Mouse (Mus musculus): Measurements from ENCODE around the gene Nos1ap. TPM values are rescaled to one million over a fixed set of nuclear protein-coding genes. Genes with fewer than 3 reads are reported as not detected.

The Nos1ap gene
- polyA plus RNA-seq, 1 experiment from 2014 or later: 7.9 TPM

GRCm38 (mm10) chr1:170419961-170420360 lies 169.7 kb downstream of the Nos1ap start:
- no peak for TF ChIP-seq CTCF (IDR thresholded peaks at IDR 0.05; ENCODE audit: low read depth)

GRCm38 (mm10) chr1:170418131-170418530 lies 171.5 kb downstream of the Nos1ap start:
- H3K9ac ChIP-seq: no peak overlapping the region
- no peak overlapping the region for H3K27ac ChIP-seq (ENCODE audit: low read depth)
- 45% methylated on average over 1 of the region's 1 CpGs for WGBS
- H3K27me3 ChIP-seq (ENCODE audit: insufficient read depth, low read length): no peaks in the 10 kb centered on the region
- H3K4me2 ChIP-seq: no peak overlapping the region
- TF ChIP-seq CTCF (IDR thresholded peaks at IDR 0.05; ENCODE audit: low read depth): no peak
- H3K36me3 ChIP-seq (ENCODE audit: insufficient read depth): no peaks in the 10 kb centered on the region
- no peak overlapping the region for H3K4me3 ChIP-seq (ENCODE audit: low read depth, low read length)
- ATAC-seq (ENCODE audit: insufficient read depth) (no peak), DNase-seq (peak; percentile 53)
- no peaks in the 10 kb centered on the region for H3K9me3 ChIP-seq (ENCODE audit: low read depth, low read length)
- H3K4me1 ChIP-seq (ENCODE audit: insufficient read depth): no peaks in the 10 kb centered on the region

More at GRCm38 (mm10) chr1:170419961-170420360, 169.7 kb downstream of the Nos1ap start:
- H3K4me3 ChIP-seq (ENCODE audit: low read depth, low read length): no peak overlapping the region
- no peak overlapping the region for H3K4me2 ChIP-seq
- DNase-seq (no peak), ATAC-seq (ENCODE audit: insufficient read depth) (no peak)
- no peak overlapping the region for H3K9ac ChIP-seq
- H3K27ac ChIP-seq (ENCODE audit: low read depth): no peak overlapping the region
- H3K36me3 ChIP-seq (ENCODE audit: insufficient read depth): no peaks in the 10 kb centered on the region
- no peaks in the 10 kb centered on the region for H3K27me3 ChIP-seq (ENCODE audit: insufficient read depth, low read length)
- WGBS: 76% methylated on average over 3 of the region's 3 CpGs
- no peaks in the 10 kb centered on the region for H3K9me3 ChIP-seq (ENCODE audit: low read depth, low read length)
- H3K4me1 ChIP-seq (ENCODE audit: insufficient read depth): no peaks in the 10 kb centered on the region

GRCm38 (mm10) chr1:170416967-170417366 lies 172.7 kb downstream of the Nos1ap start:
- no peak overlapping the region for H3K27ac ChIP-seq (ENCODE audit: low read depth)
- H3K4me3 ChIP-seq (ENCODE audit: low read depth, low read length): no peak overlapping the region
- no peaks in the 10 kb centered on the region for H3K27me3 ChIP-seq (ENCODE audit: insufficient read depth, low read length)
- no peak overlapping the region for H3K9ac ChIP-seq
- ATAC-seq (ENCODE audit: insufficient read depth) (no peak), DNase-seq (no peak)
- H3K9me3 ChIP-seq (ENCODE audit: low read depth, low read length): no peaks in the 10 kb centered on the region
- no peak for TF ChIP-seq CTCF (IDR thresholded peaks at IDR 0.05; ENCODE audit: low read depth)
- no peaks in the 10 kb centered on the region for H3K36me3 ChIP-seq (ENCODE audit: insufficient read depth)
- H3K4me2 ChIP-seq: no peak overlapping the region
- 67% methylated on average over 2 of the region's 2 CpGs for WGBS
- H3K4me1 ChIP-seq (ENCODE audit: insufficient read depth): no peaks in the 10 kb centered on the region

GRCm38 (mm10) chr1:170416206-170416605 lies 173.5 kb downstream of the Nos1ap start:
- H3K4me2 ChIP-seq: no peak overlapping the region
- H3K36me3 ChIP-seq (ENCODE audit: insufficient read depth): no peaks in the 10 kb centered on the region
- no peak overlapping the region for H3K27ac ChIP-seq (ENCODE audit: low read depth)
- TF ChIP-seq CTCF (IDR thresholded peaks at IDR 0.05; ENCODE audit: low read depth): no peak
- H3K4me3 ChIP-seq (ENCODE audit: low read depth, low read length): no peak overlapping the region
- H3K4me1 ChIP-seq (ENCODE audit: insufficient read depth): no peaks in the 10 kb centered on the region
- no peak for DNase-seq
- no peaks in the 10 kb centered on the region for H3K9me3 ChIP-seq (ENCODE audit: low read depth, low read length)
- no peaks in the 10 kb centered on the region for H3K27me3 ChIP-seq (ENCODE audit: insufficient read depth, low read length)
- ATAC-seq (ENCODE audit: insufficient read depth): no peak
- no peak overlapping the region for H3K9ac ChIP-seq
- WGBS: 49% methylated on average over 6 of the region's 6 CpGs

GRCm38 (mm10) chr1:170415395-170415794 lies 174.3 kb downstream of the Nos1ap start:
- H3K36me3 ChIP-seq (ENCODE audit: insufficient read depth): no peaks in the 10 kb centered on the region
- H3K4me1 ChIP-seq (ENCODE audit: insufficient read depth): no peaks in the 10 kb centered on the region
- H3K27me3 ChIP-seq (ENCODE audit: insufficient read depth, low read length): no peaks in the 10 kb centered on the region
- H3K9ac ChIP-seq: no peak overlapping the region
- H3K4me3 ChIP-seq (ENCODE audit: low read depth, low read length): no peak overlapping the region
- TF ChIP-seq CTCF (IDR thresholded peaks at IDR 0.05; ENCODE audit: low read depth): no peak
- DNase-seq: no peak
- no peak overlapping the region for H3K27ac ChIP-seq (ENCODE audit: low read depth)
- ATAC-seq (ENCODE audit: insufficient read depth): no peak
- WGBS: 60% methylated on average over 3 of the region's 3 CpGs
- no peak overlapping the region for H3K4me2 ChIP-seq
- no peaks in the 10 kb centered on the region for H3K9me3 ChIP-seq (ENCODE audit: low read depth, low read length)

- H3K9ac ChIP-seq: no peak overlapping the region
- H3K36me3 ChIP-seq (ENCODE audit: insufficient read depth): no peaks in the 10 kb centered on the region
- no peak overlapping the region for H3K27ac ChIP-seq (ENCODE audit: low read depth)
- ATAC-seq (ENCODE audit: insufficient read depth) (no peak), DNase-seq (no peak)
- TF ChIP-seq CTCF (IDR thresholded peaks at IDR 0.05; ENCODE audit: low read depth): no peak
- 79% methylated on average over 8 of the region's 8 CpGs for WGBS
- H3K4me3 ChIP-seq (ENCODE audit: low read depth, low read length): no peak overlapping the region
- H3K4me1 ChIP-seq (ENCODE audit: insufficient read depth): 0 out of 2 replicates have a peak, but pooled peaks cover 4% of the 10 kb centered on the region
- H3K27me3 ChIP-seq (ENCODE audit: insufficient read depth, low read length): no peaks in the 10 kb centered on the region
- H3K9me3 ChIP-seq (ENCODE audit: low read depth, low read length): no peaks in the 10 kb centered on the region
- H3K4me2 ChIP-seq: no peak overlapping the region
Observed at GRCm38 (mm10) chr1:170410402-170411191, 179.1 kb downstream of the Nos1ap start.

GRCm38 (mm10) chr1:170409091-170409490 lies 180.6 kb downstream of the Nos1ap start:
- Histone ChIP-seq H3K4me3 (ENCODE audit: low read depth, low read length) (no peak overlapping the region), H3K4me2 (no peak overlapping the region), H3K36me3 (ENCODE audit: insufficient read depth) (no peaks in the 10 kb centered on the region), H3K9me3 (ENCODE audit: low read depth, low read length) (no peaks in the 10 kb centered on the region), H3K4me1 (ENCODE audit: insufficient read depth) (0 out of 2 replicates have a peak, but pooled peaks cover 4% of the 10 kb centered on the region), H3K27me3 (ENCODE audit: insufficient read depth, low read length) (no peaks in the 10 kb centered on the region), H3K27ac (ENCODE audit: low read depth) (no peak overlapping the region), H3K9ac (no peak overlapping the region)
- no peak for ATAC-seq (ENCODE audit: insufficient read depth)
- WGBS: 43% methylated on average over 4 of the region's 4 CpGs
- DNase-seq: peak; percentile 8
- TF ChIP-seq CTCF (IDR thresholded peaks at IDR 0.05; ENCODE audit: low read depth): no peak

All from lung, embryonic 14.5 days (tissue).